Mouse (Mus musculus) neural tube, embryonic 13.5 days (tissue): ENCODE data around the gene Itga6. TPM values are rescaled to one million over a fixed set of nuclear protein-coding genes. Genes with fewer than 3 reads are reported as not detected.
"Not testable (repeated sequence)": the region's sequence is repeated elsewhere in the genome, so short reads cannot be mapped to it uniquely, and the experiment has no call there.

ENCODE experiments used
- ATAC-seq: fragments of 200-750 bp; cut with Nextera tagmentation; 2 replicates; pipeline ENCODE4 v1.8.0; 2017; ENCODE audit warnings: low read depth, mild to moderate bottlenecking, moderate TSS enrichment, moderate library complexity
- H3K27ac ChIP-seq: fragments of 300-500 bp; sonication (generic); replicated peaks from 2 replicates; pipeline ENCODE4 v1.5.1; 2015; ENCODE audit warnings: moderate library complexity, mild to moderate bottlenecking, inconsistent platforms
- H3K27me3 ChIP-seq: fragments of 300-500 bp; sonication (generic); 2 replicates; pipeline ENCODE4 v1.6.1; 2015; ENCODE audit warnings: mild to moderate bottlenecking, inconsistent platforms
- H3K36me3 ChIP-seq: fragments of 300-500 bp; sonication (generic); 2 replicates; pipeline ENCODE4 v1.6.1; 2015; ENCODE audit warnings: mild to moderate bottlenecking, inconsistent platforms
- H3K4me1 ChIP-seq: fragments of 300-500 bp; sonication (generic); replicated peaks from 2 replicates; pipeline ENCODE4 v1.6.1; 2015; ENCODE audit warnings: inconsistent platforms
- H3K4me2 ChIP-seq: fragments of 300-500 bp; sonication (generic); 2 replicates; pipeline ENCODE4 v1.6.1; 2015; ENCODE audit warnings: inconsistent platforms, mild to moderate bottlenecking, moderate library complexity
- H3K4me3 ChIP-seq: fragments of 300-500 bp; sonication (generic); 2 replicates; pipeline ENCODE4 v1.5.1; 2015; ENCODE audit warnings: mild to moderate bottlenecking, inconsistent platforms
- H3K9ac ChIP-seq: fragments of 300-500 bp; sonication (generic); 2 replicates; pipeline ENCODE4 v1.6.1; 2015; ENCODE audit warnings: moderate library complexity, mild to moderate bottlenecking, inconsistent platforms
- H3K9me3 ChIP-seq: fragments of 300-500 bp; sonication (generic); 2 replicates; pipeline ENCODE4 v1.6.1; 2016; ENCODE audit warnings: inconsistent platforms
- WGBS: fragments of 180-500 bp; shearing (Covaris S2); methylation state at CpG from one replicate; pipeline ENCODE4 v1.1.7; 2015; 5-methylcytosine and 5-hydroxymethylcytosine counted together
- polyA plus RNA-seq: library from polyadenylated mRNA; unstranded; fragments of >200 nt; fragmentation: Nextera tagmentation; extraction: Ambion mirVana; gene quantifications from 2 replicates; pipeline ENCODE4 v1.2.1, GENCODE M21; 2015

The Itga6 gene
- polyA plus RNA-seq, 1 experiment from 2014 or later: 26.3 TPM

DNA sequence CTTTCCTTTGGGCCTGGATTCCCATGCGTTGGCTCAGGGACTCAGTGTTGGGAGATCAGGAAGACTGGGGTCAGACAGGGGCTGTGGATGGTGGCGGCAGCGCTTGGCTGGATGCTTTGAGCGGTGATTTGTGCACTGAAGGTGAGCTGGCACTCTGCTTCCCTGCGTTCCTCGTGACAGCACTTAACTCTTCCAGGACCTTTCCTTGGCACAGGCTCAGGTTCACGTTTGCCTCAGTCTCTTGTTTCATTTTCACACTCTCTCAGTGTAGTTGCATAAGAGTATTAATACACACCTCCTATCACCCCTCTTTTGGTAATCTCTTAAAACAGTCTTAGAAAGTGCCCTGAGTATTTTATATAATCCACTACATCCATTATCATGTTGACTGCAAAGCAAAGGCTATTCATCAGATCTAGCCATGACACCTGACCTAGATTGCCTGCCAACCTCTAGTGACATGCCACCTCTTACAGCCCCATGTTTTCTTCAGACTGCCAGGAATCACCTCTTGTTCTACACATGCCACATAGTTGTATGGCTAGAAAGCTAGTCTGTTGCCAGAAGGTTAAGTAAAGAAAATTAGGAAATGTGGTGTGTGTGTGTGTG, 147.4 kb downstream of the Itga6 start:
- H3K9ac ChIP-seq: no peak overlapping the region
- H3K27ac ChIP-seq: no peak overlapping the region
- H3K9me3 ChIP-seq: no peaks in the 10 kb centered on the region
- 0 out of 2 replicates have a peak, but pooled peaks cover 5% of the 10 kb centered on the region for H3K36me3 ChIP-seq
- H3K4me2 ChIP-seq: no peak overlapping the region
- ATAC-seq: no peak
- H3K27me3 ChIP-seq: no peaks in the 10 kb centered on the region
- 89% methylated on average over 7 of the region's 7 CpGs for WGBS
- H3K4me3 ChIP-seq: no peak overlapping the region
- H3K4me1 ChIP-seq: peaks cover 7% of the 10 kb centered on the region

DNA sequence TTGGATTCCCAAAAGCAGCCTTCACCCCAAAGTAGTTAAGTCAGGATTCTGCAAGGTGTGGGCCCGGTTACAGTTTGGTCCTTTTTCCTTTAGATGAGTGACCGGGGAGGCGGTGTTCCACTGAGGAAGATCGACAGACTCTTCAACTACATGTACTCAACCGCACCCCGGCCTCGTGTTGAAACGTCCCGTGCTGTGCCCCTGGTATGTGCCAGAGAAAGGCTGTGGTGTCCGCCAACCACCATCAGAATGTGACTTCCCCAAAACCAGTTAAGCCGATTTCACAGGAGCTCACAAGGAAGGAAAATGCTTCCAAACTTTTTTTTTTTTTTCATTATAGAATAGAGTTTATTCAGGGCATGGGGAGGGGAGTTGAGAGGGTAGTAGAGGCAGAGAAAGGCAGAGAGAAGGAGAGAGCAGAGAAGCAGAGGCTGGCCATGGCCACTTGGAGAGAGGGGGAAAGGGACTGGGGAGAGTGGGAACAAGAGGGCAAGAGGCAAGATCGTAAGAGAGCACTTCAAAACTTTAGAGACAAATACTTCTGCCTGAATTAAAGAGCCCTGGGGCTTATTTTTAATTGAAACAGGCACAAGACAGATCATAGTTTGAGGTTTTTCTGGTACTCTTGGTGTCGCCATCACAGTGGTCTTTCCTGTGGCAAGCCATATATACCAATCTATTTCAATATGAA, 150.3 kb downstream of the Itga6 start:
- Histone ChIP-seq H3K4me2 (no peak overlapping the region), H3K36me3 (0 out of 2 replicates have a peak, but pooled peaks cover 5% of the 10 kb centered on the region), H3K27ac (no peak overlapping the region), H3K27me3 (no peaks in the 10 kb centered on the region), H3K4me1 (peaks cover 7% of the 10 kb centered on the region), H3K4me3 (no peak overlapping the region), H3K9me3 (no peaks in the 10 kb centered on the region), H3K9ac (no peak overlapping the region)
- 90% methylated on average over 13 of the region's 13 CpGs for WGBS
- ATAC-seq: no peak

DNA sequence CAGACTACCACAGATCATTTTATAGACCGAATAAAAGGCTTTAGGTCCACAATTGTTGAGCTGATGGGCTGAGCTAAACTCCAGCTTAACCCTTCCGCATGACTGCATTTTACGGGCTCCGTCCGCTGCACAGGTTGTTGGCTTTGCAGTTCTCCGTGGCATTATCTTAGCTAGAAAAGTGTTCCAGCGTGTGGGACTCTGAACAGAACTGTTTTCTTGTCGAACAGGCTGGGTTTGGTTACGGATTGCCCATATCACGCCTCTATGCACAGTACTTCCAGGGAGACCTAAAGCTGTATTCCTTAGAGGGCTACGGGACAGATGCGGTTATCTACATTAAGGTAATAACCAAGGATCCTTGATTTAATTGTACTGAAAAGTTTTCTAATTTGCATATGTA, 152.0 kb downstream of the Itga6 start:
- peaks cover 7% of the 10 kb centered on the region for H3K4me1 ChIP-seq
- H3K27ac ChIP-seq: no peak overlapping the region
- 0 out of 2 replicates have a peak, but pooled peaks cover 4% of the 10 kb centered on the region for H3K36me3 ChIP-seq
- 0 out of 2 replicates have a peak overlapping the region, but pooled peaks have one; percentile 9 for H3K4me2 ChIP-seq
- no peak overlapping the region for H3K4me3 ChIP-seq
- ATAC-seq: no peak
- 0 out of 2 replicates have a peak overlapping the region, but pooled peaks have one; percentile 22 for H3K9ac ChIP-seq
- H3K27me3 ChIP-seq: no peaks in the 10 kb centered on the region
- H3K9me3 ChIP-seq: no peaks in the 10 kb centered on the region
- WGBS: 29% methylated on average over 12 of the region's 12 CpGs

DNA sequence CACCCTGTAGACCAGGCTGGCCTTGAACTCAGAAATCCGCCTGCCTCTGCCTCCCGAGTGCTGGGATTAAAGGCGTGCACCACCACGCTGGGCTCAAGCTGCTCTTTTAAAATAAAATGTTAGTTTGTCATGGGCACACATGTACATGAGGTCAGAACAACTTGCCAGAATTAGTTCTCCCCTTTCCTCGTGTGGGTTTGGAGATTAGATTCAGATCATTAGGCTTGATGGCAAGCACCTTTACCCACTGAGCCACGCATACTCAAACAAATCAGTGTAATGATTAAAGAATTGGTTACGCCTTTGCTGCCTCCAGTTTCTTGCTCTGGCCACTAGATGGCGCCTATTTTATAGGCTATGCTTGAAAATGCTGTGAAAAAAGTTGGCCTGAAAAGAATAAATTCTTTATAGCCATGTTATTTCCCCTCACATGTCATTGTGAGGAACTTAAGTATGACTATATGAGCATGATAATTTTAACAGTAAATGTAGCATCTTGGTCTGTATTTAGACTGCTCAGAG, 153.0 kb downstream of the Itga6 start:
- WGBS: 49% methylated on average over 8 of the region's 8 CpGs
- no peaks in the 10 kb centered on the region for H3K9me3 ChIP-seq
- H3K27me3 ChIP-seq: no peaks in the 10 kb centered on the region
- ATAC-seq: no peak
- no peak overlapping the region for H3K4me3 ChIP-seq
- H3K36me3 ChIP-seq: no peaks in the 10 kb centered on the region
- H3K9ac ChIP-seq: no peak overlapping the region
- no peak overlapping the region for H3K27ac ChIP-seq
- H3K4me2 ChIP-seq: no peak overlapping the region
- H3K4me1 ChIP-seq: peaks cover 7% of the 10 kb centered on the region

DNA sequence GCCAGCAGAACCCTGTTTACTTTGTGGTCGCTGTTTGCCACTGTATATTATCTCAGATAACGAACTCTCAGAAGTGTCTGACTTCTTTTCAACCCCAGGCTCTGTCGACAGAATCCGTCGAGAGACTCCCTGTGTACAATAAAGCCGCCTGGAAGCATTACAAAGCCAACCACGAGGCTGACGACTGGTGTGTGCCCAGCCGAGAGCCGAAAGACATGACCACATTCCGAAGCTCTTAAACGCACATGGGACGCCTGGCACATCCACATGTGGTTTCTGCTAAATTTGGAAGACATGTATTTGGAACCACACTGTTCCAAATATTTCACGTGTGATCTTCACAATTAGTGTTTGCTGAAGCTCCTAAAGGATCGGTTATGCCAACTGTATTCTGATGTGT, 154.5 kb downstream of the Itga6 start:
- WGBS: 87% methylated on average over 15 of the region's 15 CpGs
- H3K9ac ChIP-seq: no peak overlapping the region
- H3K4me1 ChIP-seq: peaks cover 7% of the 10 kb centered on the region

DNA sequence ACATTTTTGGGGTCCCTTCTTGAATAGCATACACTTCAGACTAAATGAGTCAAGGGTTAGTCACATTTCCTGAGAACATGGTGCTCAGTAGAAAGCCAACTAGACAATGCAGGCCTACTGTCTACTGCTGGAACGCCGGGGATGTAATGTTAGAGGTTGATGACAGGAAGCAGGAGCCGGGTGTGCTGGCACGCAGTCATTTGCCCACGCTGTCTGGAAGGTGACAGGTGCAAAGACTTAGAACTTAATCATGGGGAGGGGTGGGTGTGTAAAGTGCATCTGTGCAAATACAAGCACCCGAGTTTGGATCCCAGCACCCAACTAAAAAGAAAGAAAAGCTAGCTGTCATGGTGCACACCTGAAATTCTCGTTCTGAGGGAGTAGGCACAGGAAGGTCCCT, 159.7 kb downstream of the Itga6 start:
- no peaks in the 10 kb centered on the region for H3K27me3 ChIP-seq
- no peak overlapping the region for H3K4me2 ChIP-seq
- no peaks in the 10 kb centered on the region for H3K9me3 ChIP-seq
- no peak overlapping the region for H3K27ac ChIP-seq
- ATAC-seq: no peak
- H3K4me1 ChIP-seq: no peaks in the 10 kb centered on the region
- WGBS: 89% methylated on average over 7 of the region's 7 CpGs
- H3K4me3 ChIP-seq: no peak overlapping the region
- H3K9ac ChIP-seq: no peak overlapping the region
- H3K36me3 ChIP-seq: no peaks in the 10 kb centered on the region

More for the DNA sequence above, 154.5 kb downstream of the Itga6 start:
- ATAC-seq: no peak
- Histone ChIP-seq H3K9me3 (no peaks in the 10 kb centered on the region), H3K27me3 (no peaks in the 10 kb centered on the region), H3K4me3 (no peak overlapping the region), H3K27ac (no peak overlapping the region), H3K4me2 (no peak overlapping the region), H3K36me3 (no peaks in the 10 kb centered on the region)

DNA sequence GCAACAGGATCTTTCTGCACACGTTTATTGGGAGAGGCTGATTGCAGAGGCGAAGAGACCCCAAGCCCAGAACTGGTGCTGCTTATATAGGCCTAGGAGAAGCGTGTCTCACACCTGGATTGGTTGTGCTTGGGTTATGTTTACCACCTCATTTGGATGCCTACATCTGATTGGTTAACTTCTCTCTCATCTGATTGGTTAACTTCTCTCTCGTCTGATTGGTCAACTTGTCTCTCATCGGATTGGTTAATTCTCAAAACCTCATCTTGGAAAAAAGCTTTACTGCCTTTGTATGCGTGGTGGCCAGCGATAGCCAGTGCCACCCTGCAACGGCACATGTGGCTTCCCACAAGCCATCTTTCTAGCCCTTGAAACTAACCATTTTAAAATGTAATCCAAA, 160.9 kb downstream of the Itga6 start:
- H3K9me3 ChIP-seq, H3K4me3 ChIP-seq, H3K36me3 ChIP-seq, H3K27ac ChIP-seq, H3K4me1 ChIP-seq, H3K9ac ChIP-seq, H3K4me2 ChIP-seq, ATAC-seq, H3K27me3 ChIP-seq: not testable (repeated sequence)
- WGBS: 92% methylated on average over 8 of the region's 8 CpGs

Other genes with a start within 250 kb of the Itga6 start
- gene Dlx1, start 217.5 kb upstream of the Itga6 start, polyA plus RNA-seq: 0.77 and 1.3 TPM in 2 replicates
- gene Dlx2, start 198.9 kb upstream of the Itga6 start, polyA plus RNA-seq: 0.22 and 0.73 TPM in 2 replicates
- gene Pdk1, start 127.6 kb downstream of the Itga6 start, polyA plus RNA-seq: 12.0 and 13.7 TPM in 2 replicates
- 24.7 and 24.9 TPM in 2 replicates for gene Rapgef4, start 235.6 kb downstream of the Itga6 start, polyA plus RNA-seq